Mouse (Mus musculus) MEL (cell line): ENCODE results near the gene Serpini1. TPM values are rescaled to one million over a fixed set of nuclear protein-coding genes. Genes with fewer than 3 reads are reported as not detected.

ENCODE experiments used
- DNase-seq: peaks from one replicate; pipeline ENCODE4 v3.0.0; 2011; ENCODE audit warnings: low read depth, low spot score
- H3K27ac ChIP-seq: 2 replicates; pipeline ENCODE4 v1.5.1; 2012; ENCODE audit warnings: low read depth, mild to moderate bottlenecking, control low read depth, low read length, moderate library complexity; ENCODE audit not compliant: control insufficient read depth
- H3K27me3 ChIP-seq, 2 experiments: fragments of 150-350 bp in 1 of 2; sonication (generic) in 1 of 2; 2 replicates each; pipeline ENCODE4 v1.6.1; 2012; ENCODE audit warnings: low read length in 2 of 2, mild to moderate bottlenecking in 2 of 2, improper control_type of control experiment in 1 of 2, moderate library complexity in 1 of 2; ENCODE audit not compliant: insufficient read depth in 2 of 2, control insufficient read depth in 1 of 2
- H3K36me3 ChIP-seq, 2 experiments: 2 replicates each; pipeline ENCODE4 v1.6.1; 2012 to 2014; ENCODE audit warnings: low read length in 2 of 2, improper control_type of control experiment in 1 of 2, inconsistent platforms in 1 of 2, mild to moderate bottlenecking in 1 of 2; ENCODE audit not compliant: insufficient read depth in 2 of 2, control insufficient read depth in 1 of 2
- H3K4me1 ChIP-seq, 2 experiments: fragments of 150-350 bp in 1 of 2; sonication (generic) in 1 of 2; 2 replicates each; pipeline ENCODE4 v1.6.1; 2012; ENCODE audit warnings: low read length in 2 of 2, improper control_type of control experiment in 1 of 2, mild to moderate bottlenecking in 1 of 2; ENCODE audit not compliant: insufficient read depth in 2 of 2, control insufficient read depth in 1 of 2
- H3K4me3 ChIP-seq, 2 experiments: fragments of 150-350 bp in 1 of 2; sonication (generic) in 1 of 2; 2 replicates each; pipeline ENCODE4 v1.5.1; 2012; ENCODE audit warnings: low read depth in 2 of 2, low read length in 2 of 2, mild to moderate bottlenecking in 2 of 2, moderate library complexity in 2 of 2, control low read depth in 1 of 2, improper control_type of control experiment in 1 of 2; ENCODE audit not compliant: control insufficient read depth in 1 of 2, insufficient read depth in 1 of 2
- H3K79me2 ChIP-seq: 2 replicates; pipeline ENCODE4 v1.6.1; 2012; ENCODE audit warnings: mild to moderate bottlenecking, low read length, moderate library complexity; ENCODE audit not compliant: control insufficient read depth, poor library complexity, insufficient read depth
- H3K9ac ChIP-seq: 2 replicates; pipeline ENCODE4 v1.6.1; 2012; ENCODE audit warnings: low read depth, mild to moderate bottlenecking, control low read depth, low read length, moderate library complexity; ENCODE audit not compliant: control insufficient read depth, poor library complexity, severe bottlenecking
- H3K9me3 ChIP-seq: fragments of 150-350 bp; sonication (generic); replicated peaks from 2 replicates; pipeline ENCODE4 v1.6.1; 2012; ENCODE audit warnings: mild to moderate bottlenecking, low read length, improper control_type of control experiment, moderate library complexity; ENCODE audit not compliant: insufficient read depth
- CHD1 ChIP-seq: IDR thresholded peaks from 2 replicates; pipeline ENCODE4 v1.6.1; 2012; ENCODE audit warnings: low read depth, mild to moderate bottlenecking, inconsistent platforms, low read length, improper control_type of control experiment
- CHD2 ChIP-seq: IDR thresholded peaks from 2 replicates; pipeline ENCODE4 v1.6.1; 2011; ENCODE audit warnings: low read length, improper control_type of control experiment
- CTCF ChIP-seq, 3 experiments: IDR thresholded peaks in 2 of 3; conservative IDR thresholded peaks in 1 of 3; 2 replicates each; pipeline ENCODE4 v1.5.1; 2011 to 2012; ENCODE audit warnings: low read length in 3 of 3, low read depth in 2 of 3, mild to moderate bottlenecking in 2 of 3, improper control_type of control experiment in 1 of 3, inconsistent platforms in 1 of 3, mixed read lengths in 1 of 3, moderate library complexity in 1 of 3; ENCODE audit not compliant: control insufficient read depth in 1 of 3, insufficient read depth in 1 of 3, poor library complexity in 1 of 3, severe bottlenecking in 1 of 3
- ETS1 ChIP-seq: IDR thresholded peaks from 2 replicates; pipeline ENCODE4 v1.6.1; 2012; ENCODE audit warnings: low read depth, mild to moderate bottlenecking, inconsistent platforms, low read length, improper control_type of control experiment, moderate library complexity
- GABPA ChIP-seq: IDR thresholded peaks from 2 replicates; pipeline ENCODE4 v1.6.1; 2012; ENCODE audit warnings: low read depth, mild to moderate bottlenecking, inconsistent platforms, low read length, improper control_type of control experiment, moderate library complexity
- GATA1 ChIP-seq: IDR thresholded peaks from 2 replicates; pipeline ENCODE4 v1.6.1; 2011; ENCODE audit warnings: low read depth, low read length, improper control_type of control experiment
- JUND ChIP-seq: IDR thresholded peaks from 2 replicates; pipeline ENCODE4 v1.6.1; 2011; ENCODE audit warnings: low read depth, mild to moderate bottlenecking, improper control_type of control experiment, low read length
- MAX ChIP-seq: IDR thresholded peaks from 2 replicates; pipeline ENCODE4 v1.6.1; 2011; ENCODE audit warnings: low read length, improper control_type of control experiment
- MEF2A ChIP-seq: IDR thresholded peaks from 2 replicates; pipeline ENCODE4 v1.6.1; 2014; ENCODE audit warnings: low read depth, mild to moderate bottlenecking, inconsistent platforms, low read length, improper control_type of control experiment; ENCODE audit not compliant: poor library complexity, insufficient replicate concordance, severe bottlenecking; ENCODE audit errors: extremely low read depth
- MXI1 ChIP-seq: IDR thresholded peaks from 2 replicates; pipeline ENCODE4 v1.6.1; 2011; ENCODE audit warnings: mild to moderate bottlenecking, low read depth, low read length, improper control_type of control experiment
- MYB ChIP-seq: IDR thresholded peaks from 2 replicates; pipeline ENCODE4 v1.6.1; 2011; ENCODE audit warnings: mild to moderate bottlenecking, low read depth, low read length, improper control_type of control experiment
- MYC ChIP-seq: IDR thresholded peaks from 2 replicates; pipeline ENCODE4 v1.6.1; 2011; ENCODE audit warnings: low read depth, mild to moderate bottlenecking, low read length, improper control_type of control experiment, moderate library complexity
- NELFE ChIP-seq: IDR thresholded peaks from 2 replicates; pipeline ENCODE4 v1.6.1; 2011; ENCODE audit warnings: low read depth, low read length, improper control_type of control experiment
- NRF1 ChIP-seq: IDR thresholded peaks from 2 replicates; pipeline ENCODE4 v1.6.1; 2014; ENCODE audit warnings: low read depth, mild to moderate bottlenecking, inconsistent platforms, low read length, improper control_type of control experiment, moderate library complexity; ENCODE audit not compliant: poor library complexity, insufficient read depth, severe bottlenecking
- POLR2A ChIP-seq, 2 experiments: IDR thresholded peaks; 2 replicates each; pipeline ENCODE4 v1.6.1; 2011 to 2012; ENCODE audit warnings: low read length in 2 of 2, mild to moderate bottlenecking in 2 of 2, control low read depth in 1 of 2, improper control_type of control experiment in 1 of 2, low read depth in 1 of 2, moderate library complexity in 1 of 2; ENCODE audit not compliant: control insufficient read depth in 1 of 2, insufficient read depth in 1 of 2, poor library complexity in 1 of 2
- RAD21 ChIP-seq: IDR thresholded peaks from 2 replicates; pipeline ENCODE4 v1.6.1; 2011; ENCODE audit warnings: mild to moderate bottlenecking, low read depth, low read length, improper control_type of control experiment
- RCOR1 ChIP-seq: IDR thresholded peaks from 2 replicates; pipeline ENCODE4 v1.6.1; 2012; ENCODE audit warnings: low read depth, mild to moderate bottlenecking, inconsistent platforms, low read length, improper control_type of control experiment
- SMC3 ChIP-seq: IDR thresholded peaks from 2 replicates; pipeline ENCODE4 v1.6.1; 2011; ENCODE audit warnings: low read depth, low read length, improper control_type of control experiment
- TCF12 ChIP-seq: IDR thresholded peaks from 2 replicates; pipeline ENCODE4 v1.6.1; 2014; ENCODE audit warnings: low read depth, mild to moderate bottlenecking, inconsistent platforms, low read length, improper control_type of control experiment, moderate library complexity
- UBTF ChIP-seq: IDR thresholded peaks from 2 replicates; pipeline ENCODE4 v1.6.1; 2012; ENCODE audit warnings: low read depth, mild to moderate bottlenecking, inconsistent platforms, low read length, improper control_type of control experiment, moderate library complexity, borderline replicate concordance; ENCODE audit not compliant: insufficient read depth
- USF2 ChIP-seq, 2 experiments: IDR thresholded peaks; 2 replicates each; pipeline ENCODE4 v1.6.1; 2011 to 2012; ENCODE audit warnings: improper control_type of control experiment in 2 of 2, low read length in 2 of 2, borderline replicate concordance in 1 of 2, inconsistent platforms in 1 of 2, low read depth in 1 of 2, mild to moderate bottlenecking in 1 of 2; ENCODE audit not compliant: insufficient read depth in 1 of 2
- ZC3H11A ChIP-seq: IDR thresholded peaks from 2 replicates; pipeline ENCODE4 v1.6.1; 2012; ENCODE audit warnings: low read depth, mild to moderate bottlenecking, inconsistent platforms, low read length, improper control_type of control experiment
- polyA plus RNA-seq, 2 experiments: library from polyadenylated mRNA; stranded (reverse) in 1 of 2; unstranded in 1 of 2; fragments of >175 nt in 1 of 2; fragments of >200 nt in 1 of 2; gene quantifications; 2 replicates each; pipeline versions ENCODE4 v1.2.1 to v1.2.4; 2012; ENCODE audit warnings: low replicate concordance in 2 of 2, low read depth in 1 of 2; ENCODE audit not compliant: insufficient read length in 2 of 2, insufficient read depth in 1 of 2, missing spikeins in 1 of 2
- total RNA-seq: library from RNA; depleted of rRNA; stranded (reverse); fragments of 300-350 nt; gene quantifications from 2 replicates; pipeline ENCODE4 v1.2.3, GENCODE M21; 2012; rRNA removed

Serpini1 gene
- total RNA-seq, result 0.08 TPM in 1 of 2 replicates, not detected in the other
- polyA plus RNA-seq, result under 1 TPM in 1 of 2 experiments, not detected in 1; 0.13 TPM

- Histone ChIP-seq H3K9ac (peak within 1 kb of the TSS; percentile 80), H3K4me1 (peaks cover 0 to 7% of the 10 kb centered on the region in 2 experiments), H3K36me3 (peaks cover 0 to 20% of the 10 kb centered on the region in 2 experiments; a peak in 2 of 4 replicates), H3K27me3 (no peaks in the 10 kb centered on the region; a peak in 1 of 4 replicates), H3K9me3 (no peaks in the 10 kb centered on the region), H3K79me2 (peaks cover 20% of the 10 kb centered on the region), H3K27ac (peak within 1 kb of the TSS; percentile 22), H3K4me3 (peak within 1 kb of the TSS; percentile 87 to 90)
- DNase-seq, result peak; percentile 94
- no peak for TF ChIP-seq ETS1
- no peak for TF ChIP-seq MEF2A
- no peak for TF ChIP-seq MYB
- no peak for TF ChIP-seq MYC
- TF ChIP-seq RCOR1, result 0 out of 2 replicates have a peak, but pooled peaks have one; percentile 44
- peak in 1 of 2 experiments; percentile 43; a peak in 1 of 4 replicates for TF ChIP-seq POLR2A (IDR thresholded peaks at IDR 0.05; ENCODE audit: control insufficient read depth in 1 of 2, insufficient read depth in 1 of 2, low read depth in 1 of 2, low read length in 2 of 2, poor library complexity in 1 of 2)
- 0 out of 2 replicates have a peak, but pooled peaks have one; percentile 36 for TF ChIP-seq MXI1
- peak; percentile 63 for TF ChIP-seq NRF1
- TF ChIP-seq GATA1, result no peak
- no peak for TF ChIP-seq JUND
- TF ChIP-seq NELFE, result 0 out of 2 replicates have a peak, but pooled peaks have one; percentile 28
- TF ChIP-seq GABPA, result no peak
- TF ChIP-seq TCF12, result 0 out of 2 replicates have a peak, but pooled peaks have one; percentile 19
- no peak for TF ChIP-seq CHD1
Measured at GRCm38 (mm10) chr3:75557292-75557691, at the start of gene Serpini1. Serpini1 (plus strand) TSS chr3:75557547.

- no peaks in the 10 kb centered on the region for H3K79me2 ChIP-seq
- H3K36me3 ChIP-seq, result peaks cover 0 to 7% of the 10 kb centered on the region in 2 experiments; a peak in 2 of 4 replicates
- no peak for TF ChIP-seq CHD2
- no peak for TF ChIP-seq USF2 (IDR thresholded peaks at IDR 0.05; ENCODE audit: borderline replicate concordance in 1 of 2, insufficient read depth in 1 of 2, low read depth in 1 of 2, low read length in 2 of 2)
- peak; percentile 76 for TF ChIP-seq SMC3
- TF ChIP-seq GATA1, result no peak
- no peak for TF ChIP-seq RCOR1
- peak; percentile 45; the same call in 1 of the 2 replicates for TF ChIP-seq ZC3H11A
- no peak for TF ChIP-seq MAX
- peak; percentile 57 to 67 (median 57) for TF ChIP-seq CTCF (IDR thresholded peaks at IDR 0.05 in 2 of 3, conservative IDR thresholded peaks at IDR 0.05 in 1 of 3; ENCODE audit: control insufficient read depth in 1 of 3, insufficient read depth in 1 of 3, low read depth in 2 of 3, low read length in 3 of 3, poor library complexity in 1 of 3, severe bottlenecking in 1 of 3)
- peak; percentile 44 for TF ChIP-seq RAD21
- TF ChIP-seq UBTF, result no peak
- TF ChIP-seq NELFE, result no peak
- H3K9me3 ChIP-seq, result no peaks in the 10 kb centered on the region
- peak; percentile 59 for DNase-seq
- no peak overlapping the region for H3K9ac ChIP-seq
- no peaks in the 10 kb centered on the region for H3K4me1 ChIP-seq
- no peak overlapping the region for H3K4me3 ChIP-seq
- H3K27ac ChIP-seq, result no peak overlapping the region
- no peaks in the 10 kb centered on the region for H3K27me3 ChIP-seq
Measured at GRCm38 (mm10) chr3:75517631-75518250, 39.6 kb upstream of the Serpini1 start.
